Comparison of ENCODE assay signal across 8 mouse cellular contexts in the genomic region with DNA sequence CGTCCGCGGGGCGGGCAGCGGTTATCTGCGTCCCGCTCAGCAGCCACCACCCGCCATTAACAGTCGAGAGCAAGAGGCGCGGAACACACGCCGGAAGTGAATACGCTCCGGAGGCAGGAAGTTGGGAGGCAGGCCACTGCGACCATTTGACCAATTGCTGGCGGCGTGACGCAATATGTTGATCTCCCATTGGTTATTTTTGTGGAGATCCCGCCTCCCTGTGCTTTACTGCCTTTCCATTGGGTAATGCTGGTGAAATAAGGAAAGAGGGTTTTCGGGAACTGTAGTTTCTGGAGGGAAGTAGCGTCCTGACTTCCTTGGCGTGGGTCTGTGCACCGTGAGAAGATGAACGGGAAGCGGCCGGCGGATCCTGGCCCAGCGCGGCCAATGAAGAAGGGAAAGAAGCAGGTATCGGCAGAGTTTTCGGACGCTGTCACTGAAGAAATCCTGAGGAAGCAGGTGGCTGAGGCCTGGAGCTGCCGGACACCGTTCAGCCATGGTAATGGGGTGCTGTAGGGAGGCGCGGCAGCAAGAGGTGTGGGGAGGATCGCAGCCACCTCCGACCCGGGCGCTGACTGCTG. TPM values are rescaled to one million over a fixed set of nuclear protein-coding genes. Genes with fewer than 3 reads are reported as not detected.
DNase-seq lines count a peak whose midpoint lies in the region; ATAC-seq and TF ChIP-seq lines count a peak whose summit lies in the region.

A gene (minus strand): TSS at position 88 of the 581 bp plus-strand sequence.
A gene (plus strand): TSS at position 255 of the 581 bp plus-strand sequence.

- H3K4me1 ChIP-seq in ES-Bruce4 (ENCODE audit: control insufficient read depth, insufficient read depth, low read length) = peaks cover 1% of the 10 kb centered on the region
- peaks cover 38% of the 10 kb centered on the region for H3K4me1 ChIP-seq in forebrain, embryonic 13.5 days
- H3K4me1 ChIP-seq in liver, postnatal 0 days (ENCODE audit: insufficient read depth) = peaks cover 27% of the 10 kb centered on the region
- H3K4me1 ChIP-seq in neural tube, embryonic 14.5 days (ENCODE audit: control insufficient read depth, insufficient read depth, low read length) = peaks cover 20% of the 10 kb centered on the region

- H3K27ac ChIP-seq in ES-Bruce4 (ENCODE audit: insufficient read depth, low read length) = peak within 1 kb of the TSS; percentile 86
- peak within 1 kb of the TSS; percentile 69 for H3K27ac ChIP-seq in forebrain, embryonic 13.5 days
- peak within 1 kb of the TSS; percentile 88 for H3K27ac ChIP-seq in liver, postnatal 0 days (ENCODE audit: low read depth)
- peak within 1 kb of the TSS; percentile 72 for H3K27ac ChIP-seq in neural tube, embryonic 14.5 days (ENCODE audit: low read depth, low read length)

- H3K4me2 ChIP-seq in forebrain, embryonic 13.5 days = peak within 1 kb of the TSS; percentile 91
- H3K4me2 ChIP-seq in liver, postnatal 0 days (ENCODE audit: low read depth, low read length) = peak within 1 kb of the TSS; percentile 81
- H3K4me2 ChIP-seq in neural tube, embryonic 14.5 days (ENCODE audit: low read depth, low read length) = peak within 1 kb of the TSS; percentile 87

- H3K36me3 ChIP-seq in ES-Bruce4 (ENCODE audit: control insufficient read depth, insufficient read depth, low read length, poor library complexity, severe bottlenecking) = peaks cover 10% of the 10 kb centered on the region
- H3K36me3 ChIP-seq in forebrain, embryonic 13.5 days (ENCODE audit: poor library complexity, severe bottlenecking) = peaks cover 7% of the 10 kb centered on the region; the same call in 1 of the 2 replicates
- H3K36me3 ChIP-seq in liver, postnatal 0 days (replicated peaks; ENCODE audit: insufficient read depth, low read length) = no peaks in the 10 kb centered on the region
- H3K36me3 ChIP-seq in neural tube, embryonic 14.5 days (ENCODE audit: control insufficient read depth, insufficient read depth, low read length) = peaks cover 3% of the 10 kb centered on the region; the same call in 1 of the 2 replicates

- DNase-seq in heart, postnatal 10 days = peak; percentile 97
- DNase-seq in large intestine, adult 2 months (ENCODE audit: low read depth, low spot score) = peak; percentile 97
- DNase-seq in liver, postnatal 0 days = peak; percentile 95
- DNase-seq in testis, postnatal 10 days (ENCODE audit: low spot score) = peak; percentile 91

- H3K27me3 ChIP-seq in ES-Bruce4 (ENCODE audit: control insufficient read depth, insufficient read depth, low read length, poor library complexity, severe bottlenecking) = no peaks in the 10 kb centered on the region
- H3K27me3 ChIP-seq in forebrain, embryonic 13.5 days = no peaks in the 10 kb centered on the region
- no peaks in the 10 kb centered on the region for H3K27me3 ChIP-seq in liver, postnatal 0 days (ENCODE audit: insufficient read depth, low read length)
- no peaks in the 10 kb centered on the region for H3K27me3 ChIP-seq in neural tube, embryonic 14.5 days (ENCODE audit: control insufficient read depth, insufficient read depth, low read length)

- H3K4me3 ChIP-seq in ES-Bruce4 (ENCODE audit: low read depth, low read length) = peak within 1 kb of the TSS; percentile 97
- peak within 1 kb of the TSS; percentile 77 for H3K4me3 ChIP-seq in forebrain, embryonic 13.5 days
- peak within 1 kb of the TSS; percentile 94 for H3K4me3 ChIP-seq in liver, postnatal 0 days (ENCODE audit: low read depth, low read length)
- peak within 1 kb of the TSS; percentile 59 for H3K4me3 ChIP-seq in neural tube, embryonic 14.5 days (ENCODE audit: low read depth, low read length)

- intact Hi-C loops in heart, postnatal 10 days (cut with DNase I) = no loop called here

- ATAC-seq in cerebellum, adult (ENCODE audit: insufficient number of reproducible peaks, low FRiP score, low TSS enrichment) = peak; percentile 99
- ATAC-seq in forebrain, embryonic 13.5 days = peak; percentile 100
- ATAC-seq in liver, postnatal 0 days = peak; percentile 95
- peak; percentile 99 for ATAC-seq in neural tube, embryonic 14.5 days (ENCODE audit: low read depth)

- WGBS in forebrain, embryonic 13.5 days = under 1% methylated on average over 41 of the region's 41 CpGs
- WGBS in large intestine, adult 2 months = under 1% methylated on average over 41 of the region's 41 CpGs
- WGBS in liver, postnatal 0 days (ENCODE audit: insufficient replicate concordance) = under 1% methylated on average over 41 of the region's 41 CpGs
- WGBS in neural tube, embryonic 14.5 days = under 1% methylated on average over 41 of the region's 41 CpGs

- no peak for TF ChIP-seq POLR2A in ES-Bruce4 (IDR thresholded peaks at IDR 0.05; ENCODE audit: insufficient read depth, low read length)

- no peak for TF ChIP-seq EP300 in ES-Bruce4 (IDR thresholded peaks at IDR 0.05; ENCODE audit: insufficient read depth, low read depth, low read length)
- TF ChIP-seq EP300 in liver, postnatal 0 days (IDR thresholded peaks at IDR 0.05; ENCODE audit: low read depth) = peak; percentile 15; the same call in 1 of the 2 replicates

- no peak for TF ChIP-seq CTCF in ES-Bruce4 (IDR thresholded peaks at IDR 0.05; ENCODE audit: low read depth, low read length)
- TF ChIP-seq CTCF in liver, postnatal 0 days (IDR thresholded peaks at IDR 0.05; ENCODE audit: low read depth) = no peak

- H3K9me3 ChIP-seq in ES-Bruce4 (replicated peaks; ENCODE audit: control insufficient read depth, insufficient read depth, low read length, poor library complexity, severe bottlenecking) = no peaks in the 10 kb centered on the region
- H3K9me3 ChIP-seq in forebrain, embryonic 13.5 days (replicated peaks) = no peaks in the 10 kb centered on the region
- no peaks in the 10 kb centered on the region for H3K9me3 ChIP-seq in liver, postnatal 0 days (ENCODE audit: low read length)
- H3K9me3 ChIP-seq in neural tube, embryonic 14.5 days (ENCODE audit: control insufficient read depth, low read length) = no peaks in the 10 kb centered on the region

- peak within 1 kb of the TSS; percentile 91 for H3K9ac ChIP-seq in ES-Bruce4 (ENCODE audit: low read depth, poor library complexity, severe bottlenecking)
- peak within 1 kb of the TSS; percentile 81 for H3K9ac ChIP-seq in forebrain, embryonic 13.5 days
- H3K9ac ChIP-seq in liver, postnatal 0 days (replicated peaks) = peak within 1 kb of the TSS; percentile 77
- H3K9ac ChIP-seq in neural tube, embryonic 14.5 days (replicated peaks; ENCODE audit: low read depth, low read length) = peak within 1 kb of the TSS; percentile 52

RNA-seq across cellular contexts. Expression of the first gene that starts in this region (rescaled TPM):
- 233 and 241 TPM in 2 replicates for polyA plus RNA-seq in ES-Bruce4 (2011; ENCODE audit: insufficient read depth, insufficient read length, low read depth, missing spikeins)
- 175 and 190 TPM in 2 replicates for polyA plus RNA-seq in forebrain, embryonic 13.5 days (2015; fragmentation: Nextera tagmentation; extraction: Ambion mirVana)
- 10 to 100 TPM; 36.7 to 43.2 TPM for total RNA-seq in heart, postnatal 10 days (2021)
- 20.5 and 27.0 TPM in 2 replicates for polyA plus RNA-seq in large intestine, adult 2 months (2012; rRNA removed)
- polyA plus RNA-seq in liver, postnatal 0 days (2015; fragmentation: Nextera tagmentation; extraction: Ambion mirVana) = 52.6 and 59.8 TPM in 2 replicates
- polyA plus RNA-seq in neural tube, embryonic 14.5 days (2014; fragmentation: Nextera tagmentation; extraction: Ambion mirVana) = 83.3 and 89.7 TPM in 2 replicates

RNA-seq across cellular contexts. Expression of the second gene that starts in this region (rescaled TPM):
- 31.9 and 37.8 TPM in 2 replicates for polyA plus RNA-seq in ES-Bruce4 (2011; ENCODE audit: insufficient read depth, insufficient read length, low read depth, missing spikeins)
- polyA plus RNA-seq in forebrain, embryonic 13.5 days (2015; fragmentation: Nextera tagmentation; extraction: Ambion mirVana) = 13.3 and 14.3 TPM in 2 replicates
- 10 to 100 TPM; 25.0 to 26.2 TPM for total RNA-seq in heart, postnatal 10 days (2021)
- polyA plus RNA-seq in large intestine, adult 2 months (2012; rRNA removed) = 5.3 and 7.5 TPM in 2 replicates
- polyA plus RNA-seq in liver, postnatal 0 days (2015; fragmentation: Nextera tagmentation; extraction: Ambion mirVana) = 3.5 and 3.9 TPM in 2 replicates
- polyA plus RNA-seq in neural tube, embryonic 14.5 days (2014; fragmentation: Nextera tagmentation; extraction: Ambion mirVana) = 16.4 and 18.7 TPM in 2 replicates

Comparison
In these comparisons a context has a peak if more than half of its experiments do, and no peak if none do; other contexts are left out.
1. Peak in every context shown above with its lines: DNase-seq, ATAC-seq, H3K4me3 ChIP-seq and H3K27ac ChIP-seq.